Mouse (Mus musculus) embryonic stem cell, embryonic (primary cell): ENCODE results near the gene D16Ertd472e.

Experiments
- CTCF ChIA-PET, 4 experiments: fragments of 300-600 bp in 2 of 4; fragments of 350-600 bp in 2 of 4; sonication (Branson Sonifier 250); formaldehyde crosslinking; loops; one replicate each; lab custom pipeline; 2022; ENCODE audit warnings: inconsistent platforms in 2 of 4; lab: Charles Lee
- POLR2A ChIA-PET, 4 experiments: fragments of 300-600 bp in 2 of 4; fragments of 350-600 bp in 2 of 4; sonication (Branson Sonifier 250); formaldehyde crosslinking; loops; one replicate each; lab custom pipeline; 2022; ENCODE audit warnings: antibody characterized with exemption in 4 of 4, inconsistent platforms in 1 of 4; lab: Charles Lee

The D16Ertd472e gene

GRCm38 (mm10) chr16:78575852-78576477 lies 543 bp downstream of the D16Ertd472e start:
- ChIA-PET CTCF (no interaction called here), POLR2A (interaction anchor here in 3 of 4 experiments (0.6 to 4.6 kb wide), 6 partner anchors 12 to 118 kb away, joined by 3 to 125 read pairs (median 3); no protein-coding TSS in a partner anchor)

- ChIA-PET CTCF (no interaction called here), POLR2A (interaction anchor here in 3 of 4 experiments (0.6 to 4.6 kb wide), 6 partner anchors 12 to 118 kb away, joined by 3 to 125 read pairs (median 3); no protein-coding TSS in a partner anchor)
These were observed 1.2 kb downstream of the D16Ertd472e start for GRCm38 (mm10) chr16:78575190-78575851.

- ChIA-PET CTCF (interaction anchor here in 2 of 4 experiments (0.7 to 0.8 kb wide), 2 partner anchors 10 to 122 kb away, joined by 3 to 5 read pairs; no protein-coding TSS in a partner anchor), POLR2A (interaction anchor here in 3 of 4 experiments (0.7 to 4.6 kb wide), 10 partner anchors 10 to 90 kb away, joined by 3 to 125 read pairs (median 6); no protein-coding TSS in a partner anchor)
These were observed 2.3 kb downstream of the D16Ertd472e start for GRCm38 (mm10) chr16:78574241-78574640.

GRCm38 (mm10) chr16:78573016-78573415 lies 3.5 kb downstream of the D16Ertd472e start:
- CTCF ChIA-PET, result interaction anchor here in 1 of 4 experiments (1.1 kb wide), 1 partner anchor 9 kb away, joined by 6 read pairs; no protein-coding TSS in a partner anchor
- POLR2A ChIA-PET, result interaction anchor here in 3 of 4 experiments (0.8 to 4.6 kb wide), 6 partner anchors 9 to 201 kb away, joined by 3 to 125 read pairs (median 4); no protein-coding TSS in a partner anchor

GRCm38 (mm10) chr16:78564110-78564821 lies 12.2 kb downstream of the D16Ertd472e start:
- ChIA-PET POLR2A (interaction anchor here (0.5 to 6.6 kb wide), 20 partner anchors 9 to 190 kb away, joined by 3 to 125 read pairs (median 3); partner anchors contain the start of gene D16Ertd472e (in 1 of the 4)), CTCF (interaction anchor here in 2 of 4 experiments (0.7 to 1.7 kb wide), 3 partner anchors 8 to 112 kb away, joined by 3 to 6 read pairs (median 5); no protein-coding TSS in a partner anchor)

- CTCF ChIA-PET, result interaction anchor here in 2 of 4 experiments (0.7 to 1.7 kb wide), 3 partner anchors 9 to 111 kb away, joined by 3 to 6 read pairs (median 5); no protein-coding TSS in a partner anchor
- POLR2A ChIA-PET, result interaction anchor here (0.6 to 6.6 kb wide), 15 partner anchors 8 to 26 kb away, joined by 3 to 125 read pairs (median 4); partner anchors contain the start of gene D16Ertd472e (in 1 of the 4)
These were observed 13.2 kb downstream of the D16Ertd472e start for GRCm38 (mm10) chr16:78563093-78563971.

GRCm38 (mm10) chr16:78560627-78561026 lies 15.9 kb downstream of the D16Ertd472e start:
- POLR2A ChIA-PET, result interaction anchor here (0.6 to 6.6 kb wide), 15 partner anchors 9 to 956 kb away, joined by 3 to 125 read pairs (median 4); partner anchors contain the start of gene D16Ertd472e (in 1 of the 4)

GRCm38 (mm10) chr16:78560063-78560462 lies 16.4 kb downstream of the D16Ertd472e start:
- CTCF ChIA-PET, result interaction anchor here in 1 of 4 experiments (0.7 kb wide), 1 partner anchor 69 kb away, joined by 3 read pairs; no protein-coding TSS in a partner anchor
- POLR2A ChIA-PET, result interaction anchor here (0.7 to 6.6 kb wide), 10 partner anchors 8 to 20 kb away, joined by 3 to 125 read pairs (median 3); partner anchors contain the start of gene D16Ertd472e (in 1 of the 4)

More at GRCm38 (mm10) chr16:78560627-78561026, 15.9 kb downstream of the D16Ertd472e start:
- CTCF ChIA-PET, result no interaction called here

GRCm38 (mm10) chr16:78557573-78557972 lies 18.9 kb downstream of the D16Ertd472e start:
- CTCF ChIA-PET, result no interaction called here
- POLR2A ChIA-PET, result interaction anchor here in 1 of 4 experiments (0.8 to 1.7 kb wide), 4 partner anchors 12 to 180 kb away, joined by 3 to 6 read pairs (median 4); partner anchors contain the start of gene Btg3

- POLR2A ChIA-PET, result interaction anchor here in 2 of 4 experiments (1.1 to 1.8 kb wide), 5 partner anchors 8 to 51 kb away, joined by 3 to 5 read pairs (median 3); no protein-coding TSS in a partner anchor
These were observed 21.4 kb downstream of the D16Ertd472e start for GRCm38 (mm10) chr16:78554911-78555648.

GRCm38 (mm10) chr16:78547367-78547766 lies 29.1 kb downstream of the D16Ertd472e start:
- ChIA-PET CTCF (no interaction called here), POLR2A (interaction anchor here in 1 of 4 experiments (1.0 kb wide), 1 partner anchor 173 kb away, joined by 5 read pairs; no protein-coding TSS in a partner anchor)

More at GRCm38 (mm10) chr16:78554911-78555648, 21.4 kb downstream of the D16Ertd472e start:
- CTCF ChIA-PET, result no interaction called here

- POLR2A ChIA-PET, result interaction anchor here in 1 of 4 experiments (1.1 kb wide), 2 partner anchors 14 to 41 kb away, joined by 3 read pairs; no protein-coding TSS in a partner anchor
These were observed 30.0 kb downstream of the D16Ertd472e start for GRCm38 (mm10) chr16:78546529-78546928.

GRCm38 (mm10) chr16:78540376-78541246 lies 35.9 kb downstream of the D16Ertd472e start:
- ChIA-PET POLR2A (interaction anchor here (0.6 to 1.4 kb wide), 15 partner anchors 8 to 165 kb away, joined by 3 to 9 read pairs (median 3); no protein-coding TSS in a partner anchor), CTCF (no interaction called here)

More at GRCm38 (mm10) chr16:78546529-78546928, 30.0 kb downstream of the D16Ertd472e start:
- CTCF ChIA-PET, result interaction anchor here in 1 of 4 experiments (1.3 kb wide), 1 partner anchor 89 kb away, joined by 3 read pairs; no protein-coding TSS in a partner anchor

- ChIA-PET CTCF (no interaction called here), POLR2A (interaction anchor here in 1 of 4 experiments (0.7 kb wide), 1 partner anchor 86 kb away, joined by 3 read pairs; no protein-coding TSS in a partner anchor)
These were observed 38.6 kb downstream of the D16Ertd472e start for GRCm38 (mm10) chr16:78537798-78538422.
